Mouse (Mus musculus) forebrain, embryonic 14.5 days (tissue): ENCODE results near the gene Col24a1. TPM values are rescaled to one million over a fixed set of nuclear protein-coding genes. Genes with fewer than 3 reads are reported as not detected.
"Not testable (repeated sequence)": the region's sequence is repeated elsewhere in the genome, so short reads cannot be mapped to it uniquely, and the experiment has no call there.

Source experiments
- ATAC-seq: fragments of 200-750 bp; cut with Nextera tagmentation; 2 replicates; pipeline ENCODE4 v1.8.0; 2017; ENCODE audit warnings: mild to moderate bottlenecking, moderate library complexity
- DNase-seq: peaks from one replicate; pipeline ENCODE4 v3.0.0-alpha.2; 2015; ENCODE audit warnings: low spot score
- H3K27ac ChIP-seq: fragments of 300-500 bp; sonication (generic); 2 replicates; pipeline ENCODE4 v1.5.1; 2014; ENCODE audit warnings: low read depth, mild to moderate bottlenecking, control low read depth, low read length, moderate library complexity
- H3K27me3 ChIP-seq: fragments of 300-500 bp; sonication (generic); replicated peaks from 2 replicates; pipeline ENCODE4 v1.6.1; 2014; ENCODE audit warnings: low read length, control low read depth, mixed read lengths; ENCODE audit not compliant: control insufficient read depth, insufficient read depth
- H3K36me3 ChIP-seq: fragments of 300-500 bp; sonication (generic); 2 replicates; pipeline ENCODE4 v1.6.1; 2014; ENCODE audit warnings: low read length, control low read depth; ENCODE audit not compliant: control insufficient read depth, insufficient read depth
- H3K4me1 ChIP-seq: fragments of 300-500 bp; sonication (generic); 2 replicates; pipeline ENCODE4 v1.6.1; 2014; ENCODE audit warnings: antibody characterized with exemption, low read length, control low read depth; ENCODE audit not compliant: control insufficient read depth, insufficient read depth
- H3K4me2 ChIP-seq: fragments of 300-500 bp; sonication (generic); 2 replicates; pipeline ENCODE4 v1.6.1; 2014; ENCODE audit warnings: mild to moderate bottlenecking, control low read depth, low read length
- H3K4me3 ChIP-seq: fragments of 300-500 bp; sonication (generic); 2 replicates; pipeline ENCODE4 v1.5.1; 2014; ENCODE audit warnings: low read depth, low read length, control low read depth
- H3K9ac ChIP-seq: fragments of 300-500 bp; sonication (generic); 2 replicates; pipeline ENCODE4 v1.6.1; 2014; ENCODE audit warnings: mild to moderate bottlenecking, low read length, control low read depth, moderate library complexity
- H3K9me3 ChIP-seq: fragments of 300-500 bp; sonication (generic); replicated peaks from 2 replicates; pipeline ENCODE4 v1.6.1; 2016; ENCODE audit warnings: low read length, control low read depth, mixed read lengths; ENCODE audit not compliant: control insufficient read depth
- WGBS: fragments of 180-500 bp; shearing (Covaris S2); extraction: QIAGEN DNeasy Blood & Tissue Kit; methylation state at CpG from one replicate; pipeline ENCODE4 v1.1.7; 2014; 5-methylcytosine and 5-hydroxymethylcytosine counted together
- polyA plus RNA-seq: library from polyadenylated mRNA; unstranded; fragments of >200 nt; fragmentation: Nextera tagmentation; extraction: Ambion mirVana; gene quantifications from 2 replicates; pipeline ENCODE4 v1.2.1, GENCODE M21; 2014

The Col24a1 gene
- polyA plus RNA-seq, 1 experiment from 2014 or later: 0.18 TPM

DNA sequence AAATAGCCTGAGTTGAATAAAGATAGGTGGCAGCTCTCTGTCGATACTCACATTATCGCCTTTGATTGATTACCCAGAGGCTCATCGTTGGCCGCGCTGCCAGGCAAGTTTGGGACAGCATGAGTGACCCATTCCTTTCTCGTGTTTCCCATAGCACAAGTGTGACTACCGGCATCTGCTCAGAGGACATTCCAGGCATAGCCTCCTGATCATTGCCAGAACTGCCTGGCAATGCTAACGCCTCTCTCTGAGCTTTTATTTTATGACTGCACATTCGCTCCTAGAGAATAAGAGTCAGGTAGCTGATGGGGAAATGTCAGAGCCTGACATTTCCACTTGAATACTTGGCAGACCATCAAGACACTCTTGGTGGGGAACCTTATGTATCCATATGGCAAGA, 125.5 kb downstream of the Col24a1 start:
- ATAC-seq: no peak
- DNase-seq: no peak

DNA sequence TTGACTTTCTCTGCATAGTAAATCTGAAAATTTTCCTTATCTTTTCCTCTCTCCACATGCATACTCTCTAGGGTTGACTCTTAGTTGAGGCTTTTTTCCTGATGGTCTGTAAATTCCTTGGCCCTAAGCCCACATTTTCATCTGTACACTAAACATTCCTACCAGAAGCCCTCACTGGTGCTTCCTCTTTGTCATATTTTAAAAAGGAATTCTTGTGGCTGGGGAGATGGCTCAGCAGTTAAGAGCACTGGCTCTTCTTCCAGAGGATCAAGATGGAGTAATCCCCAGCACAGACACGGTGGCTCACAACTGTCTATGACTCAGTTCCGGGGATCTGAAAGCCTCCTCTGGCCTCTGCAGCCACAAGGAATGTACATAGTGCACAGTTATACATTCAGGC, 128.1 kb downstream of the Col24a1 start:
- H3K36me3 ChIP-seq: no peaks in the 10 kb centered on the region
- no peak overlapping the region for H3K27ac ChIP-seq
- DNase-seq: no peak
- H3K9me3 ChIP-seq: no peaks in the 10 kb centered on the region
- no peaks in the 10 kb centered on the region for H3K4me1 ChIP-seq
- no peak overlapping the region for H3K9ac ChIP-seq
- 92% methylated on average over 2 of the region's 2 CpGs for WGBS
- H3K4me3 ChIP-seq: no peak overlapping the region
- H3K27me3 ChIP-seq: no peaks in the 10 kb centered on the region
- H3K4me2 ChIP-seq: no peak overlapping the region
- ATAC-seq: no peak

More for the DNA sequence above, 125.5 kb downstream of the Col24a1 start:
- WGBS: 92% methylated on average over 9 of the region's 9 CpGs
- Histone ChIP-seq H3K27ac (no peak overlapping the region), H3K4me1 (no peaks in the 10 kb centered on the region), H3K4me3 (no peak overlapping the region), H3K36me3 (no peaks in the 10 kb centered on the region), H3K27me3 (no peaks in the 10 kb centered on the region), H3K9ac (no peak overlapping the region), H3K4me2 (no peak overlapping the region), H3K9me3 (no peaks in the 10 kb centered on the region)

- Histone ChIP-seq H3K27ac (no peak overlapping the region), H3K9ac (no peak overlapping the region), H3K4me1 (no peaks in the 10 kb centered on the region), H3K27me3 (no peaks in the 10 kb centered on the region), H3K9me3 (no peaks in the 10 kb centered on the region), H3K4me2 (no peak overlapping the region), H3K4me3 (no peak overlapping the region), H3K36me3 (no peaks in the 10 kb centered on the region)
- ATAC-seq (no peak), DNase-seq (no peak)
- WGBS: 92% methylated on average over 3 of the region's 3 CpGs
These were observed 129.8 kb downstream of the Col24a1 start for GRCm38 (mm10) chr3:145422044-145422443.

DNA sequence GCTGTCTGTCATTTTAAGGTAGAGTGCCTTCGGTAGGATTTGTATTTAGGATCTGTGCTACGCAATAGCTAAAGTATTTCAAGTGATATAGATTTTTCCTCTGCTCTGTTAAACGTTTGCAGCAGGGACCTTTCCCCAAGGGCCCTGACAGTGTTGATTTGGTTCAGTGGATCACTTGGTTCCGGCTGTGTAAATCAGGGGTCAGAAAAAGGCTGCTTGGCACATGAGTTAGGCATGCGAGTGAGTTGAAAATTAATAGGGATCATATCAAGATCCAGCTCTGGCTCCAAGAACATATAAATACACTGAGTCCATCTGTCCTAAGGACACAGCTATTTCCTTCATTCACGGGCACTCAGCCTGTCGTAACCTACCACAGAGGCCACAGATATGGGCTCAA, 146.1 kb downstream of the Col24a1 start:
- no peaks in the 10 kb centered on the region for H3K27me3 ChIP-seq
- no peak overlapping the region for H3K9ac ChIP-seq
- 92% methylated on average over 7 of the region's 7 CpGs for WGBS
- H3K27ac ChIP-seq: no peak overlapping the region
- ATAC-seq (no peak), DNase-seq (no peak)
- H3K36me3 ChIP-seq: no peaks in the 10 kb centered on the region
- H3K4me1 ChIP-seq: no peaks in the 10 kb centered on the region
- no peaks in the 10 kb centered on the region for H3K9me3 ChIP-seq
- no peak overlapping the region for H3K4me3 ChIP-seq
- H3K4me2 ChIP-seq: no peak overlapping the region

- Histone ChIP-seq H3K36me3 (no peaks in the 10 kb centered on the region), H3K27ac (no peak overlapping the region), H3K27me3 (no peaks in the 10 kb centered on the region), H3K4me2 (no peak overlapping the region), H3K9ac (no peak overlapping the region), H3K4me1 (no peaks in the 10 kb centered on the region), H3K4me3 (no peak overlapping the region), H3K9me3 (no peaks in the 10 kb centered on the region)
- 86% methylated on average over 7 of the region's 7 CpGs for WGBS
- no peak for DNase-seq
- ATAC-seq: no peak
These were observed 146.8 kb downstream of the Col24a1 start for GRCm38 (mm10) chr3:145439086-145439485.

- Histone ChIP-seq H3K4me1 (no peaks in the 10 kb centered on the region), H3K9me3 (no peaks in the 10 kb centered on the region), H3K36me3 (no peaks in the 10 kb centered on the region), H3K4me2 (no peak overlapping the region), H3K9ac (no peak overlapping the region), H3K27ac (no peak overlapping the region), H3K27me3 (no peaks in the 10 kb centered on the region), H3K4me3 (no peak overlapping the region)
- 60% methylated on average over 1 of the region's 1 CpGs for WGBS
- no peak for ATAC-seq
- no peak for DNase-seq
These were observed 148.7 kb downstream of the Col24a1 start for GRCm38 (mm10) chr3:145440993-145441392.

DNA sequence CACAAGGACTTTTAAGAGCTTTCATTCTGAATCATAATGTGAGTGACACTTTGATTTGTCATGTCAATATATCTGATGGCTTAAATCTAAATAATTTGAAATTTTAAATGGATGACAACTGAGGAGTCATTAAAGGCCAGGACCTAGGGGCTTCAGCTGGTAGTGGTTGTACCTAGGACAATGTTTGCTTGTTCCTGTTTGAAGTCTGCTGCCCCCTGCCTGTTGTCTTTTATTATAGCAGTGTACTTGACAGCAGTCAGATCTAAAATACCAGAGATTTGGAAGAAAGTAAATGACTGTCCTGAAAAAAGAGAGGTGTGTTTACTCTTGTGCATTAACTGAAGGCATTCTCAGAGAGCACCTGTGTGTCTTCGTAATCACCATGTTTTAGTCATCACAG, 150.0 kb downstream of the Col24a1 start:
- ATAC-seq (no peak), DNase-seq (peak; percentile 52)
- Histone ChIP-seq H3K9me3 (no peaks in the 10 kb centered on the region), H3K4me2 (no peak overlapping the region), H3K27ac (no peak overlapping the region), H3K27me3 (no peaks in the 10 kb centered on the region), H3K4me3 (no peak overlapping the region), H3K36me3 (no peaks in the 10 kb centered on the region), H3K4me1 (no peaks in the 10 kb centered on the region), H3K9ac (no peak overlapping the region)
- WGBS: 92% methylated on average over 1 of the region's 1 CpGs

GRCm38 (mm10) chr3:145443167-145443566, 150.9 kb downstream of the Col24a1 start:
- WGBS: 16% methylated on average over 6 of the region's 6 CpGs
- H3K4me2 ChIP-seq, H3K9ac ChIP-seq, H3K27me3 ChIP-seq, H3K4me3 ChIP-seq, H3K27ac ChIP-seq, H3K4me1 ChIP-seq, H3K9me3 ChIP-seq, ATAC-seq, H3K36me3 ChIP-seq, DNase-seq: not testable (repeated sequence)

DNA sequence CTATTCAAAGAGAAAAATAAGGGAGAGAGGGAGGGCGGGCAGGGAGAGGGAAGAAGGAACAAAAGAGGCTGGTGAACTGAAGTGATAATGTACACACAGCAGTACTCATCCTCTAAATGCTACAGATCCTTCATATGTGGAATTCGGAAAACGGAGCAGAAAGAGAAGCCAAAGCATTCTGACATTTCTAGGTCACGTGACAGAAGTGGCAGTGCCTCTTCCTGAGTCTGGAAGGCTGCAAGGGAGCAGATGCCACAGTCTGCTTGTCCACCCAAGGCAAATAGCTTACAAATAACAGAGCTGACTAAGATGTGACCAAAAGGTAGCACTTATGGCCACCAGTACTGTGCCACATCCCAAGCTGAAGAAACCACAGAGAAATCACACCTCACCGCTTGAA, 164.8 kb downstream of the Col24a1 start:
- no peaks in the 10 kb centered on the region for H3K36me3 ChIP-seq
- no peaks in the 10 kb centered on the region for H3K4me1 ChIP-seq
- no peak overlapping the region for H3K4me2 ChIP-seq
- H3K27me3 ChIP-seq: no peaks in the 10 kb centered on the region
- no peak overlapping the region for H3K4me3 ChIP-seq
- no peaks in the 10 kb centered on the region for H3K9me3 ChIP-seq
- no peak overlapping the region for H3K27ac ChIP-seq
- DNase-seq (no peak), ATAC-seq (no peak)
- no peak overlapping the region for H3K9ac ChIP-seq
- 71% methylated on average over 5 of the region's 5 CpGs for WGBS
